Mouse (Mus musculus) 416B (cell line): ENCODE data around the gene Rsph9.

Experiments
- DNase-seq: peaks from one replicate; pipeline ENCODE4 v3.0.0; 2011; ENCODE audit warnings: low read depth

The Rsph9 gene

GRCm38 (mm10) chr17:46102608-46103159, 41.3 kb downstream of the Rsph9 start:
- no peak for DNase-seq

DNA sequence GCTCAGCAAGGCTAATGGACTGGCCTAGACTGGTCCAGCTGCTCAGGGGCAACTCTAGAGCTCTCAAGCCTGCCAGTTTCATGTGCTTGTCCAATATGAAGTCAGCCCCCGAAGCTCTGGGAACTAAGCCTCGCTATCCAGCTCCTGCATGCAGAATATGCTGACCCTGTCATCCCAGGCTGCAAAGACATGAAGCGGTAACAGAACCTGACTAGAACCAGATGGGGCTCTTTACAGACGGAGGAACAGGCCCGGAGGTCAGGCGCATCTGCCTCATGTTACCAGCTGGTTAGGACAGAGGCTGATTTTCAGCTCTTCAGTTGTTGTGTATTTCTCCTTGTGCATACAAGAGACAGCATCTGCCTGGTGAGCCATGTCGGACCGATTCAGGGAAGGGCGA, 42.1 kb downstream of the Rsph9 start:
- no peak for DNase-seq

DNA sequence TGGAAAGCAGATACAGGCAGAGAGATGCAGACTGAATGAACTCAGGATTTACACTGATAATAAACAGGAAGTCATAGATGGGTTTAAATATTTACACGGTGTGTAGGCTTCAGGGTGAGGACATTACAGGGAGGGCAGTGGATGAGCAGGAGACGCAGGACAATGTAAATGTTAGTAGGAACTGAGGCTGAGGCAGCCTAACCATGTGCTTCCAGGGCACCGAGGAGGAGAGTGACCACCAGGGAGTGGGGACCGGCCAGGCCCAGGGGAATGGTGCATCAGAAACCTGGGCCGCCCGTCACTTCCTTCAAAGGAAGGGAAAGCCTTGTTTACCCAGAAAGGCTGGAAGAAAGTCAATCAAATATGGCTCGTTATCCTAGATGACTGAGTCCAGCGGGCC, 45.5 kb downstream of the Rsph9 start:
- no peak for DNase-seq

DNA sequence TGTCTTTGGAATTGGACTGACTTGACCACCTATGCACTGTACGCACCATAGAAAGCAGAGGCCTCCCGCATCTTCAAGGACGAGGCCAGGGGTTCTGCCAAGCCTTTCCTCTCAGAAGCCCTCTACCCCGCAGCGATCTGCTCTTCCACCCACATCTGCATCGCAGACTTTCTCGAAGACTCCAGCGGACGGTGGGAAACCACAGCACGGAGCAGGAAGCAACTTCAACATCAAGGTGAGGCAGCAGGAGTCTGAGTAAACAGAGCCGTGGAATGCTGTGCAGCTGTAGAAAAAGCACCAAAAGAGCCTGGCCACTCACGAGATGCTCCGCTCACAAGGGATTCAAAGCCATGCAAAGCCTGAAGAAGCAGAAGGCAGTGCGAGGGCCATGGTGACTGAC, 52.1 kb downstream of the Rsph9 start:
- no peak for DNase-seq

- DNase-seq, result no peak
These were observed 52.7 kb downstream of the Rsph9 start for GRCm38 (mm10) chr17:46091351-46091750.

GRCm38 (mm10) chr17:46086341-46086870, 57.6 kb downstream of the Rsph9 start:
- DNase-seq, result no peak

GRCm38 (mm10) chr17:46084091-46084501, 59.9 kb downstream of the Rsph9 start:
- peak; percentile 78 for DNase-seq

DNA sequence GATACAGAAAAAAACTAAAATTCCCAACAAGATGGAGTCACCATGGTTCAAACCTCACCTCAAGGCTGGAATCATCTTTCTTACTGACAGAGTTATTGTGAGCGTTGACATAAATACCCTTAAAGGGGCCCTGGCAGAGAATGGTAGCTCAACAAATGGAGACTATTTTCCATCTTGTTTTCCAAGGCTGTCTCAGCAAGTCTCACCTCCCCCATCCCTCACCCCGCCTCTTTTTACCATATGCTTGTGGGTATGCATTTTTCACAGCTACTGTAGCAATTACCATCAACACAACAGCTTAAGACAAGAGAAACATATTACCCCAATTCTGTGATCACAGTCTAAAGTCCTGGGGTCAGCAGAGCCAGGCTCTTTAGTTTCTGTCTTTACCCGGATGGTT, 60.6 kb downstream of the Rsph9 start:
- no peak for DNase-seq

DNA sequence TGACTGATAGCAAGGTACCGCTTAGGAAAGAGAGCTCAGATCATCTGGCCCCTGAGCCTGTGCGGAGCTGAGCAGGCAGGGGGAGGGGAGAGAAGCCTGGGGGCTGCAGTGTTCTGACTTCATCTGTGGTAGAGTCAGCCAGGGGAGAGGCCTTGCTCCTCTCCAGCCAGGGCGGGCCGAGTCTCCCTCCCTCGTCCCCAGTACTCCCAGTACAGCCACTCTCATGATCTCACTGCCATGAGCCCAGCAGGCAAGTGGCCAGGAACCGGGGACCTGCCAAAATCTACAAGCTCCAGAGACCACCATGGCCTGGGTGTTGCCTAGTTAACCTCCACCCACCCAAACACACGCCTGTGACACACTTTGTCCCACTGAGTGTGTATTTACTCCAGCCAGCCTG, 62.4 kb downstream of the Rsph9 start:
- DNase-seq, result no peak

DNA sequence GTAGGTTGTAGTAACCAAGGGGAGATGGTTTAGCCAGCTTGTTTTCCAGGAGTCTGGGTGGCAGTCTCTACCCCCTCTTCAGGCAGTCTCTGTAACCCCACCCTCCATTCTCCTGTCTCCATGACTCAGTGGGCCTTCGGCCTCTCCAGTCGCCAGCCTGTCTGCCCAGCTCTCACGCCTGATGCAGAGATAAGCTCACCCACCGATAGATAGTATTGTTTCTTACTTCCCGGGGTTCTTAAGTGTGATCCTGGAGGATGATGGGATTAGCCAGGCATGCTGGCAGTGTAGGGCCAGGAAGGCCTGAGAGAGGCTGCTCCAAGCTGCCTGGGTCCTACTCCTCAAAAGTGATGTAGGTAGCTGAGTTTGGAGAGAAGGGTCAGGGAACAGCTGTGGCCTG, 63.0 kb downstream of the Rsph9 start:
- DNase-seq, result no peak

- no peak for DNase-seq
These were observed 63.6 kb downstream of the Rsph9 start for GRCm38 (mm10) chr17:46080388-46080787.

GRCm38 (mm10) chr17:46079037-46079436, 65.0 kb downstream of the Rsph9 start:
- no peak for DNase-seq

DNA sequence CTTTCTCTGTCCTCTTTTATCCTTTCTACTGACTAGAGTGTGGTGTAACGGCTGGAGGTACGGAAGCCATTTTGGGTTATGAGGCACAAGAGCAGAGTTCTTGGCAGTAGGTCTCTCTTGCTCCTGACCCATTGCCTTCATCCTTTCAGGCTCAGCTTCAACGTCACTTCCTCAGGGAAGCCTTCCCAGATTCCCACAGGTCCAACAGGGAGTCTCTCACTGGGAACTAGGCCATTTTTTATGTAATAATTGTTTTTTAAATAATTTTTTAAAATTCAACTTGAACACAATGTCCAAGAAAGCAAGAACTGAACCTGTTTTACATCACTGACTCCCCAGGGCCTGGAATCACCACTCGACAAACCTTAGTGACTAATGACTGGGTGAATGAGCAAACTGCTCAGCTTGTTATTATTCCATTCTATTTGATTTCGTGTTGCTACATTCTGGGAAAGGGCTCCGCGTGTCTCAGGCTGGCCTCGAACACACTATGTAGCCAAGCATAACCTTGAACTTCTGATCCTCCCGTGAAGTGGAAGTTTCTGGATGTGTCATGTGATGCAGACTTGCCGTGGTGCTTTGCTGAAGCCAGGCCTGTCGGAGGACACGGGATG, 66.0 kb downstream of the Rsph9 start:
- no peak for DNase-seq

GRCm38 (mm10) chr17:46076260-46076551, 67.8 kb downstream of the Rsph9 start:
- DNase-seq, result no peak

DNA sequence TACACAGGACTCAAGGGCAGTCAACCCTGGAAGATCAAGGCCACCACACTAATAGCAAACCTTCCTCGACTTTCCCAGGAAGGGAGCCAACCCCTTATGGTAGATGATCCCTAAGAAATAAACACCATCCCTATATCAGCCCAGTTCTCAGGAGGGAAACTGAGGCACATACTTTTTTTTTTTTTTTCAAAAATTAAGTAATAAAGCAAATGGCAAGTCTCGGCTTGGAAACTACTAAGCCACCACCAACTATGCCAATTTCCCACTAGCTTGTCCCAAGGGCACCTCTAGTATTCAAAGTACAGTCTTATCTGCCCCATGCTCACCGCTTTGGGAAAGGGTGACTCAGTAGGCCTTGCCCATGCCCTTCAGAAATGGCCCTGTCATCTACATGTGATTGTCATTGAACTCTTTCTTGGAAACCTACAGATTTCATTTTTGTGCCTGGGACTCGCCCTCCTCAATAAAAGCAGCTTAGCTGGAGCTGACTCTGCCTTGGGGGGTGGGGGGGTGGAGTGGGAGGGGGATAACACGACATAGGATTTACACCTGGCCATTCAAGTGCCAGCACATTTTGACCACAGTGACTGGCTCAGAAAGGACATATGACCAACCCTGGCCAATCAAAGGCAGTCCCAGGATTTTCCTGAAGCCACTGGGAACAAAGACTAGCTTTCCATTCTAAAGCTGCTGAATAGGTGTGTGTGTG, 68.3 kb downstream of the Rsph9 start:
- no peak for DNase-seq

- peak; percentile 78 for DNase-seq
These were observed 68.9 kb downstream of the Rsph9 start for GRCm38 (mm10) chr17:46075116-46075485.

GRCm38 (mm10) chr17:46074398-46075115, 69.5 kb downstream of the Rsph9 start:
- DNase-seq, result peak; percentile 60

DNA sequence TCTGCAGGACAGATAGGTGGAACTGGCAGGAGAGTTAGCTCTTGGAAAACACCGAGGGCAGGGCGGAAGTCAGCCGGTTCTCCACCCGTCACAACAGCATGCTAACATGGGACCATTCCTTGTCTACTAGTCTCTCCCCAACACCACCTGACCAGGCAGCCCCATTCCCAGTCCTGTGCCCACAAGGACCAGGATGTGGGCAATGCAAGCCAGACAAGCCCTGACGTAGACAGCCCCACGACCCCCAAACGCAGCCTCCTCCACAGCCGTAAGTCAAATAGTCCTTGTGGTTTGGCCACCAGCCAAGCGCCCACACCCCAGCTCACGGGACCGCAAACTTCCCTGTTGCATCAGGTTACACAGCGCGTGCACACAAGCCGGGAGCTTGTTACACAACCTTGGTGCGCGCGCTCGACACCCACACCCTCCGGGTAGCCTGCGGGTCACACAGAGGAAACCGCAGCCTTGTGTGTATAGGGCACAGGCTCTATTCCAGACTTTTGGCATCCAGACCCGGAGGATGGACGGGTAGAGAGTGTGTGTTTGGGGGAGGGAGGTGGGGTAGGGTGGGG, 70.2 kb downstream of the Rsph9 start:
- DNase-seq, result peak; percentile 98
